Mouse (Mus musculus): Measurements from ENCODE around the gene Olfr516.
"Not testable (repeated sequence)": the region's sequence is repeated elsewhere in the genome, so short reads cannot be mapped to it uniquely, and the experiment has no call there.

The Olfr516 gene

DNA sequence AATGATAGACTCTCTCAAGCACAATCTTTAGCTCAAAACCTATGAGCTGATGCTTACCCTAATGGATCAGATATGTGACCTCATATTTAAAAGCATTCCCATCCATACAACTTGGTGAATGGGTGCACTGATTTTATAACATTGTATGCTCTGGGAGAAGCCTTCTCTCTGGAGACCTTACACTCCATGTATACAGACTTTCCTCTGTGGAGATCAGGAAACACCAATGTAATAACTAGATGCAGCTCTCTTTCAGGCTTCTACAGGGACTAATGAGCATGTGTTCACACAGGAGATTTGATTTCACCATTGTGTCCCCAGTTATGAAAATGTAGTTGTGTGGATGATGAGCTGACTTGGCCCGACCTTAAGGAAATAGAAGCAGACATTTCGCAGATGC is at the start of gene Olfr516:
Olfr516 (minus strand) TSS at position 101 of the 400 bp plus-strand sequence.
- no peak for DNase-seq (ENCODE audit: extremely low read depth, low read depth, low spot score)

DNA sequence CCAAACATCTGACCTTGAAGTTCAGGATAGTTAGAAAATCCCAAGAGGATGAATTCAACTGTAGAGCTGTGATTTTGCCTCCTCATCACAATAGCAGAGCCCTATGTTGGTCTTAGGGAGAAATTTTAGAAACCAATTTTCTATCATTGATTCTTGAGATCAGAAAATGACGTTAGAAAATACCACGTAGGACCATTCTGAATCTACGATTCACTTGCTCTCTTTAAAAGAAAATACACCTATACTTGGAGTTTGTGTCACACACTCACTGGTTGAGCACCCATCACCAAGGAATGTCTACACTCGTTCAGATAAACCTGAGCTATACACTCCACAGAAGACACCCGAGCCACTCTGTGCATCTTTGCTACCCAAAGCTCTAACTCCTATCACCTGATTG is 44.0 kb upstream of the Olfr516 start, which contains the start of gene Olfr519:
Olfr519 (minus strand) TSS at position 101 of the 400 bp plus-strand sequence.
- no peak for DNase-seq (ENCODE audit: extremely low read depth, low read depth, low spot score)

DNA sequence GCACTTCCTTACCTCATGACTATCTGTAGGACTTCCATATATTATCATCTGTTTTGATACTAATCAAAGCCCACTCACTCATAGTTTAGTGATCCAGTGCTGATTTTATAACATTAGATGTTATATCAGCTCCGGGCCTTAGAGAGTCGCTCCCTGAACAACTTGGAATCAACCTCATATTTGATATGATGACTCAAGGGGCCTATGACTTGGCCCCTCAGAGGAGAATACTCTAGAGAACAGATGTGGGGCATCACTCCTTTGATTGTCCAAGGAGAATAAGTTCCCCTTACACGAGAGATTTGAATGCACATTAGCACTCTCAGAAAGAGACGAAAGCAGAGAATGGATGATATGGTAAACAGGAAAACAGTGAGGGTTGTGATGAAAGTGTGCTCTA is 34.6 kb upstream of the Olfr516 start, which contains the start of gene Olfr518:
Olfr518 (minus strand) TSS at position 101 of the 400 bp plus-strand sequence.
- DNase-seq (ENCODE audit: extremely low read depth, low read depth, low spot score) = no peak

DNA sequence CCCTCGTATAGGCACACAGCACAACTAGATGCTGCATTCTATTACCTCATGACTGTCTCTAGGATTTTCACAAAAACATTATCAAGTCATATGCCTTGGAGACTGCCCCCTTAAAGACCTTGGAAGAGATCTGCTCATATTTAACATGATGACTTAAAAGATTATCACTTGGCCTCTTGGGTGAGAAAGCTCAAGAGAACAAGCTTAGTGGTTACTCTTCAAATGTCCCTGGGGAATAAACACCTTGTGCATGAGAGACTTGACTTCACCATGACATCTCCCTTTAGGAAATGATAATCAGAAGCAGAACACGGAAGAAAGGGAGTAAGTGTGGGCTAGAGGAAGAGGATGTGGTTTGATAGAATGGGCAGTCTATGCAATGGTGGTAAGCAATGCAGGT is 21.9 kb upstream of the Olfr516 start, which contains the start of gene Olfr517:
Olfr517 (minus strand) TSS at position 101 of the 400 bp plus-strand sequence.
- no peak for DNase-seq (ENCODE audit: extremely low read depth, low read depth, low spot score)

DNA sequence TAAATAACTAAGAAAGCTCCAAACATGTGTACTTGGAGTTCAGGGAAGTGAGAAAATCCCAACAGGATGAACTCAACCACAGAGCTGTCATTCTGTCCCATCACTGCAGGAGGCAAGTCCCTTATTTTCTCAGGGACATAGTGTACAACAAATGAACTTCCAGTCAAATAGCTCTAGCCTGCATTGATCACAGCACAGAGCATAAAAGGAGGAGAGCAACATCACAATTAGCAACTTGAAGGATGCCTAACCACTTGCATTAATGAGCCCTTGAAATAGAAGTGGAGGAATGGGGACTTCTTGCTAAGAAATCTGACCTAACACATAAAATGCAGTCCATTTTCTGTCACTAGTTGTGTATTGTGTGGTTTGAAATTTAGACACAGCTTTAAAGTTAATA is 24.4 kb downstream of the Olfr516 start, which contains the start of gene Olfr514:
Olfr514 (minus strand) TSS at position 101 of the 400 bp plus-strand sequence.
- DNase-seq (ENCODE audit: extremely low read depth, low read depth, low spot score) = no peak

DNA sequence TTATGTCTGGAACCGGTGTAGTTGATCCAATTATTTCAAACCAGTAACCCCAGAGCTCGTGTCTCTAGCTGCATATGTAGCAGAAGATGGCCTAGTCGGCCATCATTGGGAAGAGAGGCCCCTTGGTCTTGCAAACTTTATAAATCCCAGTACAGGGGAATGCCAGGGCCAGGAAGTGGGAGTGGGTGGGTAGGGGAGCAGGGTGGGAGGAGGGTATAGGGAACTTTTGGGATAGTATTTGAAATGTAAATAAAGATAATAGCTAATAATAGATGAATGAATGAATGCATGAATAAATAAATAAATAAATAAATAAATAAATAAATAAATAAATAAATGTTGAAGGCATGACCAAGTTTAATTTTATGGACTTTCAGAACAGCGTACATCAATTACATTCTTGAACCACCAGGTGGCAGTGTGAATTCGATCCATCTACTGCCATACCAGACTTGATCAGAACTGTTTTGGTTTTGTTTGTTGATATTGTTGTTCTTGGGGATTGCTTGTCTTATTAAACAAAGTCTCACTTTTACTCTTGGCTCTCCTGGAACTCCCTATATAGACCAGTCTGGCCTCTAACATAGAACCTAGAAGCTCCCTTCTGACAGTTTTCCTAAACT is 35.6 kb downstream of the Olfr516 start:
- not testable (repeated sequence) for DNase-seq (ENCODE audit: extremely low read depth, low read depth, low spot score)

DNA sequence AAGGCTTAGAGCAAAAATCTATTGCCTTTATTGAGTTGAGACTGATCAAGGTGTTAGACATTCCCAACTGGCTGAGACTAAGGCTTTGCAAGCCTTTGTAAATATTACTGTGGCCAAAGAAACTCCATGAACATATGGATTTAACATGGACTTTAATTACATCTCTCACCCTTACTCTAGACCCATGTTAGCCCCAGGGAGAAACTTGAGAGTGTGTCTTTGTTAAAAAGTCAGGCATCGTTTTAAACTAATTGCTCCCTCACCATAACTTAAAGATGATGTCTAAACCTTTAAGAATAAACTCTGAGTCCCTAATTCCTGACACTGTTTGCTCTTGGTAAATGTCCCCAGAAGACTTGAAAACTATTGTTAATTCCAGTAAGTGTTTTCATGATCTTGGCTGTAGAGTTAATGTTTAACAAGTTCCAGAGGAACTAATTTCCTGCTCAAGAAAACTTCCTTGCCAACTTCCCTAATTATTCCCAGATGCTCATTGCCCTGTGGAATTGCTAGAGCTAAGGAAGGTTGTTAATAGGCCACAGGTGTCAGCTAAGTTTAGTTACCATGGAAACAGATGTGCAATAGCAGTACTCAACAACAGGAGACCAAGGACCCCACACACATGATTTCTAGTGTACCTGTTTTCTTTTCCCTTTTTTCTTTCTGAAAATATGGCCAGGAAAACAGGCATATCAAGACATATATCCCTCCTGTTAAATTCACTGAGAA is 53.0 kb downstream of the Olfr516 start:
- no peak for DNase-seq (ENCODE audit: extremely low read depth, low read depth, low spot score)
